Mouse (Mus musculus): ENCODE data around the gene Ctrc. TPM values are rescaled to one million over a fixed set of nuclear protein-coding genes. Genes with fewer than 3 reads are reported as not detected.

Ctrc gene
- polyA plus RNA-seq, 1 experiment, result 13.9 TPM

DNA sequence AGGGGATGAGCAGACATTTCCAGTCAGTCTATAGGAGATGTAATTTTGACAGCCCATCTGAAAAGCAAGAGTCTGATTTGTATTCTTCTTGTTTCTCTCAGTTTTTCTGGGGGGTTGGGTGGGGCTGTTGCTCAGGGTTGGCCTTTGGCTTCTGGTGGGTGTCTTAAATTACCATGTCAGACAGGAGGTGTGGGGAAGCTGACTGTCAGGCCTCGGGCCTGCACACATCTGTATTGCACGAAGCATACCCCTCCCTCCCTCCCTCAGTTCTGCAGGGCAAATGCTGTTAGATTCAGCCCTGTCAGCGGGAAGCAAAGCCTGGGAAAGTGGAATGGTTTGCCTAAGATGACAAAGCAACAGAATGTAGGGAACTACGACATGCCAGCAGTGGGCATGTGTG lies 49.2 kb downstream of the Ctrc start:
- Histone ChIP-seq H3K27me3 (ENCODE audit: control insufficient read depth, insufficient read depth, low read length) (no peaks in the 10 kb centered on the region), H3K4me1 (ENCODE audit: control insufficient read depth, insufficient read depth, insufficient read length, low read length) (peaks cover 7% of the 10 kb centered on the region; the same call in 1 of the 2 replicates), H3K27ac (ENCODE audit: insufficient read depth, low read depth, low read length) (no peak overlapping the region), H3K36me3 (ENCODE audit: control insufficient read depth, insufficient read depth, low read length) (peaks cover 11% of the 10 kb centered on the region), H3K4me3 (ENCODE audit: low read depth, low read length) (no peak overlapping the region)
- WGBS, result 90% methylated on average over 4 of the region's 4 CpGs
- no peak for TF ChIP-seq CTCF (IDR thresholded peaks at IDR 0.05; ENCODE audit: extremely low read depth, insufficient read length, insufficient replicate concordance, low read depth, low read length)
- no peak for TF ChIP-seq POLR2A (IDR thresholded peaks at IDR 0.05; ENCODE audit: low read depth, low read length)

DNA sequence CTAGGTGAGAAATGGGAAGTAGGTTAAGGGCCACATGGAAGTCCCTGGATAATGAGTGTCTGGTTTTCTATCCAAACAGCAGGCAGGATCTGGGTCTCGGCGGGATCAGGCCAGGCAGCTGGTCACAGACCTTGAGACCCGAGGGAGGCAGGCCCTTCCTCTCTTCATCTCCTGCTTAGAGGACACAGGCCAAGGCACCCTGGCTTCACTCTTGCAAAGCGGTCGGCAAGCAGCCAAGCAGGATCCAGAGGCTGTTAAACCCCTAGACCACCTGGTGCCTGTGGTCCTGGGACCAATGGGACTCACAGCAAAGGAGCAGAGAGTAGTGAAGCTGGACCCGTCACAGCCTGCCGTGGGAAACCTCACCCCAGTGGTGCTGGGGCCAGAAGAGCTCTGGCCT lies 49.8 kb downstream of the Ctrc start:
- no peak overlapping the region for H3K27ac ChIP-seq (ENCODE audit: insufficient read depth, low read depth, low read length)
- WGBS, result 87% methylated on average over 7 of the region's 7 CpGs
- peaks cover 11% of the 10 kb centered on the region for H3K36me3 ChIP-seq (ENCODE audit: control insufficient read depth, insufficient read depth, low read length)
- no peak overlapping the region for H3K4me3 ChIP-seq (ENCODE audit: low read depth, low read length)
- no peak for TF ChIP-seq POLR2A (IDR thresholded peaks at IDR 0.05; ENCODE audit: low read depth, low read length)
- TF ChIP-seq CTCF (IDR thresholded peaks at IDR 0.05; ENCODE audit: extremely low read depth, insufficient read length, insufficient replicate concordance, low read depth, low read length), result no peak
- H3K4me1 ChIP-seq (ENCODE audit: control insufficient read depth, insufficient read depth, insufficient read length, low read length), result peaks cover 7% of the 10 kb centered on the region; the same call in 1 of the 2 replicates
- H3K27me3 ChIP-seq (ENCODE audit: control insufficient read depth, insufficient read depth, low read length), result no peaks in the 10 kb centered on the region

DNA sequence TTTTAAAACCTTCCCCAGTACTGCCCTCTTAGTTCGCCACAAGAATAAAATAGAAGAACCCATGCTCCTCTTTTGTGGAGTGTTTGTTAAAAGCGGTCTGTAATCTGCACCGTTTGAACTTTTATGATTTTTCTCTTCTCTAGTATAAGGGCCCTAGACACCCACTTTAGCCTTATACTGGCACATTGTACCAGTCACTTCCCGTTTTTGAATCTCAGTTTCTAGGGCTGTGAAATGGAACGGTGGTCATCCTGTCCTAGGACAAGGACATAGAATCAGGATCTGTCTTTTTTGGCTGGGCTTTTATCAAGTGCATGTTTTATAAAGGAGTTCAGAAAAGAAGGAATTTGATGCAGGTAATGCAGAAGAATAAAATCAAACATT lies 52.0 kb downstream of the Ctrc start:
- peaks cover 9% of the 10 kb centered on the region; the same call in 1 of the 2 replicates for H3K4me1 ChIP-seq (ENCODE audit: control insufficient read depth, insufficient read depth, insufficient read length, low read length)
- H3K4me3 ChIP-seq (ENCODE audit: low read depth, low read length), result peak overlapping the region; percentile 88
- WGBS, result 2% methylated on average over 5 of the region's 5 CpGs

DNA sequence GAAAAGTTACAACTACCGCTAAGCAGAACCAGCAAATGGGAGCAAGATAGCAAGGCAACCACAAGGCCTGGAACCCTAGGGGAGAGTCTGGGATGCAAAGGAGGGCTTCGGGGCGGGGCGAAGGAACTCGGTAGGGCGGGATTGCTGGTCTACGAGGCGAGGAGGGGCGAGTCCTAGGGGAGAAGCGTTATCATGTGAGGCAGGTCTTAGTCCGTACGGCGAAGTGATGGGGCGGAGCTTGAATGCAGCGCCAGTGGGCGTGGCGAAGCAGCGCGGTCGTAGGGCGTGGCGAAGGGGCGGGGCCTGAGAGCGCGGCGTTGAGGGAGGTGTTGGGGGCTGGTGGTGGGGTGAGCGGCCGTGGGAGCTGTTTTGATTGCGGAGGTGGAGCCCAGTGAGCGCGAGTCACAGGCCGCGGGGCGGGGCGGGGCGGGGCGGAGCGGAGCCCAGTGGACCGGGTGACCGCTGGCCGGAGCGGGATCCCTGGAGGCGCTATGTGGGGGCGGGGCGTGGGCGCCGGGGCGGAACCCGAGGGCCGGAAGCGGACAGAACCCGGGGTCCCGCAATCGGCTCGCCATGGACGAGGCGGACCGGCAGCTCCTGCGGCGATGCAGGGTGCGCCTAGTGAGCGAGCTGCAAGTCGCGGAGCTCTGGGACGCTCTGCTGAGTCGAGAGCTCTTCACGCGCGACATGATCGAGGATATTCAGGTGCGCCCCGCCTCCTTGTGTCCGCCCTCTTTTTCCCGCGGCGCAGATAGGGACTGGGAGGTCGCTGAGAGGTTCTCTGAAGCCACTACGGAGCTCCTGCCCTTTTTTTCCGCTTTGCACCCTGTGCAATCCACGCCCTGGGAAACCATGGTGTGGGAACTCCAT lies 52.6 kb downstream of the Ctrc start, which contains the start of gene Casp9:
Gene Casp9, plus strand, starts transcription at position 331 of the 870 bp plus-strand sequence.
- TF ChIP-seq CTCF (IDR thresholded peaks at IDR 0.05; ENCODE audit: extremely low read depth, insufficient read length, insufficient replicate concordance, low read depth, low read length) (peak; percentile 15; the same call in 1 of the 2 replicates), POLR2A (IDR thresholded peaks at IDR 0.05; ENCODE audit: low read depth, low read length) (peak; percentile 68)
- H3K4me1 ChIP-seq (ENCODE audit: control insufficient read depth, insufficient read depth, insufficient read length, low read length), result peaks cover 9% of the 10 kb centered on the region; the same call in 1 of the 2 replicates
- H3K27ac ChIP-seq (ENCODE audit: insufficient read depth, low read depth, low read length), result peak within 1 kb of the TSS; percentile 95
- peaks cover 11% of the 10 kb centered on the region for H3K36me3 ChIP-seq (ENCODE audit: control insufficient read depth, insufficient read depth, low read length)
- H3K4me3 ChIP-seq (ENCODE audit: low read depth, low read length), result peak within 1 kb of the TSS; percentile 88
- WGBS, result 2% methylated on average over 77 of the region's 80 CpGs
- no peaks in the 10 kb centered on the region for H3K27me3 ChIP-seq (ENCODE audit: control insufficient read depth, insufficient read depth, low read length)

More for the DNA sequence above, 52.0 kb downstream of the Ctrc start:
- Histone ChIP-seq H3K27me3 (ENCODE audit: control insufficient read depth, insufficient read depth, low read length) (no peaks in the 10 kb centered on the region), H3K27ac (ENCODE audit: insufficient read depth, low read depth, low read length) (peak overlapping the region; percentile 95), H3K36me3 (ENCODE audit: control insufficient read depth, insufficient read depth, low read length) (peaks cover 11% of the 10 kb centered on the region)
- no peak for TF ChIP-seq CTCF (IDR thresholded peaks at IDR 0.05; ENCODE audit: extremely low read depth, insufficient read length, insufficient replicate concordance, low read depth, low read length)
- TF ChIP-seq POLR2A (IDR thresholded peaks at IDR 0.05; ENCODE audit: low read depth, low read length), result no peak

DNA sequence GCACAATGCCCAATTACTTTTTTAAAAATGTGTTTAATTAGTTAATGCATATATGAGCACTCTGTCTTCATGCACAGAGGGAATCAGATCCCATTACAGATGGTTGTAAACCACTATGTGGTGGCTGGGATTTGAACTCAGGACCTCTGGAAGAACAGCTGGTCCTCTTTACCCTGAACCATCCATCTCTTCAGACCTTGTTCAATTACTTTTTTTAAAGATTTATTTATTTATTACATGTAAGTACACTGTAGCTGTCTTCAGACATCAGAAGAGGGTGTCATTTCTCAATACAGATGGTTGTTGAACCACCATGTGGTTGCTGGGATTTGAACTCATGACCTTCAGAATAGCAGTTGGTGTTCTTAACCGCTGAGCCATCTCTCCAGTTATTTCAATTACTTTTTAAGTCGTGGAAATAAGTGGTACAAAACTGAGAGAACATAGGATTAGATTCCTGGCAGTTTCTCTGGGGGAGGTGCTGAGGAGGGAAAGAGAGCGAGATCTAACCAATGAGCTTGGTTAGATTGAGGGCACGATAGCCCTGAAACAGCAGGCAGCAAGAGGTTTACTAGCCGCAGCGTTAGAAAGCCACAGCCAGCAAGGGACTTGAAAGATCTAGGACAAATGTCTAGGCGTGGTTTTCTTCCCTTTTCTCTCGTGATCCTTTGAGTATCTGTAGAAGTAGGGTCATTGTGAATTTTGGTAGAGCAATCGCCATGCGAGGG lies 53.4 kb downstream of the Ctrc start:
- Histone ChIP-seq H3K4me1 (ENCODE audit: control insufficient read depth, insufficient read depth, insufficient read length, low read length) (peaks cover 9% of the 10 kb centered on the region; the same call in 1 of the 2 replicates), H3K27me3 (ENCODE audit: control insufficient read depth, insufficient read depth, low read length) (no peaks in the 10 kb centered on the region), H3K36me3 (ENCODE audit: control insufficient read depth, insufficient read depth, low read length) (peaks cover 13% of the 10 kb centered on the region), H3K27ac (ENCODE audit: insufficient read depth, low read depth, low read length) (peak overlapping the region; percentile 80), H3K4me3 (ENCODE audit: low read depth, low read length) (peak overlapping the region; percentile 88)
- WGBS, result 10% methylated on average over 10 of the region's 10 CpGs
- TF ChIP-seq POLR2A (IDR thresholded peaks at IDR 0.05; ENCODE audit: low read depth, low read length) (no peak), CTCF (IDR thresholded peaks at IDR 0.05; ENCODE audit: extremely low read depth, insufficient read length, insufficient replicate concordance, low read depth, low read length) (no peak)

DNA sequence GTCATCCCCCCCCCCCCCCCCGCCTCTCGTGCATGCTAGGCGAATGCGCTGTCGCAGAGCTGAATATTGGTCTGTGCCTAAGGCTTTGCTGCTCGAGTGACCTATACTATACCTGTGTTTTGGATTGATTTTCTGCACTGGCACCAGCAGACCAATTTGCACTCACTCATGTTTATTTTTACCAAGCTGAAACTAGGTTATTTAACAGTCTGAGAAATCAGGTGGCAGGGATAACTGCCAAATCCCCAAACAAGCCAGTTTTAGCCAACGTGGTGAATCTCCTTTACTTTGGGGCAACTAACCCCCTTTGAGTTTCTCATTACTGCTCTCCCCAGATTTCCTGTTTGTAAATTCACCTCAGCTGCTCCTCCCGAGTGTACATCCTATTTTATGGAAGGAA lies 54.2 kb downstream of the Ctrc start:
- H3K4me1 ChIP-seq (ENCODE audit: control insufficient read depth, insufficient read depth, insufficient read length, low read length), result peaks cover 10% of the 10 kb centered on the region; the same call in 1 of the 2 replicates
- H3K36me3 ChIP-seq (ENCODE audit: control insufficient read depth, insufficient read depth, low read length), result peaks cover 8% of the 10 kb centered on the region
- no peak overlapping the region for H3K27ac ChIP-seq (ENCODE audit: insufficient read depth, low read depth, low read length)
- no peak overlapping the region for H3K4me3 ChIP-seq (ENCODE audit: low read depth, low read length)
- TF ChIP-seq CTCF (IDR thresholded peaks at IDR 0.05; ENCODE audit: extremely low read depth, insufficient read length, insufficient replicate concordance, low read depth, low read length) (no peak), POLR2A (IDR thresholded peaks at IDR 0.05; ENCODE audit: low read depth, low read length) (no peak)
- no peaks in the 10 kb centered on the region for H3K27me3 ChIP-seq (ENCODE audit: control insufficient read depth, insufficient read depth, low read length)
- WGBS, result 77% methylated on average over 8 of the region's 8 CpGs

All from small intestine, adult 2 months (tissue).